In genomic region chr11:100700710-100701109, GRCm38 (mm10) we compare ENCODE assay signal across 15 mouse cellular contexts. TPM values are rescaled to one million over a fixed set of nuclear protein-coding genes. Genes with fewer than 3 reads are reported as not detected.
DNase-seq lines count a peak whose midpoint lies in the region; ATAC-seq and TF ChIP-seq lines count a peak whose summit lies in the region.
"Had no signal": no experiment of that assay in that cellular context is flagged by ENCODE, and none has a peak within 500 bp of the region (broad histone marks: within the 10 kb centered on the region; RNA-seq: fewer than 3 reads in every experiment).

No protein-coding gene starts in this region.

- ATAC-seq in hindbrain, embryonic 15.5 days (ENCODE audit: low FRiP score, low read depth) = no peak
- ATAC-seq in hindbrain, embryonic 13.5 days (ENCODE audit: low FRiP score) = no peak
- ATAC-seq in midbrain, postnatal 0 days (ENCODE audit: low FRiP score) = no peak
- ATAC-seq in intestine, postnatal 0 days = no peak
- no peak for ATAC-seq in liver, embryonic 13.5 days (ENCODE audit: low read depth)

- intact Hi-C loops in left cerebral cortex, adult 2 months (cut with DNase I) = loop anchor here (10.0 kb wide), 1 partner anchor 336 kb away; no protein-coding TSS in a partner anchor

- no peak overlapping the region for H3K9ac ChIP-seq in hindbrain, embryonic 15.5 days
- H3K9ac ChIP-seq in hindbrain, embryonic 13.5 days = no peak overlapping the region
- no peak overlapping the region for H3K9ac ChIP-seq in midbrain, postnatal 0 days (replicated peaks; ENCODE audit: low read length, poor library complexity, severe bottlenecking)
- H3K9ac ChIP-seq in intestine, postnatal 0 days (ENCODE audit: low read depth, low read length) = no peak overlapping the region
- no peak overlapping the region for H3K9ac ChIP-seq in liver, embryonic 13.5 days
- H3K9ac ChIP-seq: lung, embryonic 15.5 days had no signal

- peaks cover 10% of the 10 kb centered on the region for H3K4me1 ChIP-seq in hindbrain, embryonic 15.5 days (replicated peaks)
- H3K4me1 ChIP-seq in hindbrain, embryonic 13.5 days (replicated peaks) = peaks cover 10% of the 10 kb centered on the region
- H3K4me1 ChIP-seq in midbrain, embryonic 10.5 days = peaks cover 28% of the 10 kb centered on the region
- H3K4me1 ChIP-seq in midbrain, postnatal 0 days (ENCODE audit: insufficient read depth, low read length) = no peaks in the 10 kb centered on the region
- 0 out of 2 replicates have a peak, but pooled peaks cover 4% of the 10 kb centered on the region for H3K4me1 ChIP-seq in intestine, postnatal 0 days (replicated peaks; ENCODE audit: control insufficient read depth, insufficient read depth, low read length)
- H3K4me1 ChIP-seq in liver, embryonic 13.5 days (replicated peaks) = peaks cover 42% of the 10 kb centered on the region

- H3K27ac ChIP-seq in hindbrain, embryonic 15.5 days (replicated peaks) = no peak overlapping the region
- H3K27ac ChIP-seq in hindbrain, embryonic 13.5 days = no peak overlapping the region
- no peak overlapping the region for H3K27ac ChIP-seq in midbrain, embryonic 10.5 days (replicated peaks)
- H3K27ac ChIP-seq in midbrain, postnatal 0 days (ENCODE audit: low read depth, low read length) = no peak overlapping the region
- no peak overlapping the region for H3K27ac ChIP-seq in intestine, postnatal 0 days (ENCODE audit: low read depth, low read length)
- no peak overlapping the region for H3K27ac ChIP-seq in liver, embryonic 13.5 days
- H3K27ac ChIP-seq in left cerebral cortex, adult 2 months = no peak overlapping the region
- H3K27ac ChIP-seq: lung, embryonic 15.5 days had no signal

- no peak for TF ChIP-seq CTCF in midbrain, postnatal 0 days (IDR thresholded peaks at IDR 0.05)
- TF ChIP-seq CTCF in intestine, postnatal 0 days (IDR thresholded peaks at IDR 0.05; ENCODE audit: low read depth) = no peak
- TF ChIP-seq CTCF in left cerebral cortex, adult 2 months (IDR thresholded peaks at IDR 0.05) = no peak

- H3K27me3 ChIP-seq in hindbrain, embryonic 15.5 days = 0 out of 2 replicates have a peak, but pooled peaks cover 5% of the 10 kb centered on the region
- H3K27me3 ChIP-seq in hindbrain, embryonic 13.5 days = peaks cover 14% of the 10 kb centered on the region; the same call in 1 of the 2 replicates
- H3K27me3 ChIP-seq in midbrain, embryonic 10.5 days (ENCODE audit: low read depth, poor library complexity, severe bottlenecking) = peaks cover 14% of the 10 kb centered on the region
- no peaks in the 10 kb centered on the region for H3K27me3 ChIP-seq in midbrain, postnatal 0 days (ENCODE audit: insufficient read depth, low read length)
- no peaks in the 10 kb centered on the region for H3K27me3 ChIP-seq in intestine, postnatal 0 days (replicated peaks; ENCODE audit: control insufficient read depth, insufficient read depth, low read length)
- no peaks in the 10 kb centered on the region for H3K27me3 ChIP-seq in liver, embryonic 13.5 days
- H3K27me3 ChIP-seq: lung, embryonic 15.5 days had no signal

- WGBS in hindbrain, embryonic 15.5 days = 72% methylated on average over 3 of the region's 3 CpGs
- 76% methylated on average over 3 of the region's 3 CpGs for WGBS in hindbrain, embryonic 13.5 days
- 83% methylated on average over 3 of the region's 3 CpGs for WGBS in midbrain, embryonic 10.5 days
- 82% methylated on average over 3 of the region's 3 CpGs for WGBS in midbrain, postnatal 0 days
- 85% methylated on average over 3 of the region's 3 CpGs for WGBS in intestine, postnatal 0 days
- WGBS in liver, embryonic 13.5 days (ENCODE audit: insufficient replicate concordance) = 71% methylated on average over 3 of the region's 3 CpGs

- peaks cover 11% of the 10 kb centered on the region for H3K36me3 ChIP-seq in hindbrain, embryonic 15.5 days
- peaks cover 15% of the 10 kb centered on the region for H3K36me3 ChIP-seq in hindbrain, embryonic 13.5 days
- peaks cover 15% of the 10 kb centered on the region for H3K36me3 ChIP-seq in midbrain, embryonic 10.5 days
- peaks cover 12% of the 10 kb centered on the region for H3K36me3 ChIP-seq in midbrain, postnatal 0 days (ENCODE audit: insufficient read depth, low read length)
- H3K36me3 ChIP-seq in intestine, postnatal 0 days (ENCODE audit: control insufficient read depth, insufficient read depth) = peaks cover 18% of the 10 kb centered on the region
- peaks cover 12% of the 10 kb centered on the region for H3K36me3 ChIP-seq in liver, embryonic 13.5 days

- no peak for DNase-seq in midbrain, embryonic 10.5 days (ENCODE audit: low spot score)
- no peak for DNase-seq in midbrain, postnatal 0 days (ENCODE audit: low spot score)
- no peak for DNase-seq in liver, embryonic 13.5 days
- DNase-seq in left cerebral cortex, adult 2 months (ENCODE audit: extremely low spot score in 1 of 2, low spot score in 2 of 2) = no peak
- DNase-seq: layer of hippocampus, postnatal 36 days had no signal

- peak overlapping the region; percentile 38; the same call in 1 of the 2 replicates for H3K4me2 ChIP-seq in hindbrain, embryonic 15.5 days
- no peak overlapping the region; the same call in 1 of the 2 replicates for H3K4me2 ChIP-seq in hindbrain, embryonic 13.5 days
- no peak overlapping the region for H3K4me2 ChIP-seq in midbrain, postnatal 0 days (ENCODE audit: low read depth, low read length, poor library complexity, severe bottlenecking)
- H3K4me2 ChIP-seq in intestine, postnatal 0 days (replicated peaks; ENCODE audit: low read depth) = peak overlapping the region; percentile 48; the same call in 1 of the 2 replicates
- H3K4me2 ChIP-seq in liver, embryonic 13.5 days = peak overlapping the region; percentile 52; the same call in 1 of the 2 replicates

- H3K4me3 ChIP-seq in hindbrain, embryonic 15.5 days = no peak overlapping the region
- no peak overlapping the region for H3K4me3 ChIP-seq in hindbrain, embryonic 13.5 days
- H3K4me3 ChIP-seq in midbrain, embryonic 10.5 days = peak overlapping the region; percentile 39
- H3K4me3 ChIP-seq in midbrain, postnatal 0 days (ENCODE audit: low read depth, low read length) = no peak overlapping the region
- H3K4me3 ChIP-seq in intestine, postnatal 0 days (ENCODE audit: low read depth, low read length) = no peak overlapping the region
- H3K4me3 ChIP-seq in liver, embryonic 13.5 days (replicated peaks) = no peak overlapping the region
- H3K4me3 ChIP-seq in left cerebral cortex, adult 2 months = no peak overlapping the region

- H3K9me3 ChIP-seq in hindbrain, embryonic 15.5 days = no peaks in the 10 kb centered on the region
- no peaks in the 10 kb centered on the region for H3K9me3 ChIP-seq in hindbrain, embryonic 13.5 days
- no peaks in the 10 kb centered on the region for H3K9me3 ChIP-seq in midbrain, embryonic 10.5 days (replicated peaks)
- no peaks in the 10 kb centered on the region for H3K9me3 ChIP-seq in midbrain, postnatal 0 days (ENCODE audit: low read length)
- no peaks in the 10 kb centered on the region for H3K9me3 ChIP-seq in intestine, postnatal 0 days (ENCODE audit: control insufficient read depth)
- H3K9me3 ChIP-seq in liver, embryonic 13.5 days (replicated peaks) = no peaks in the 10 kb centered on the region
- H3K9me3 ChIP-seq: lung, embryonic 15.5 days had no signal

RNA-seq across cellular contexts. Expression of gene Dhx58, which starts 3.4 kb away (rescaled TPM):
- 3.0 and 3.1 TPM in 2 replicates for polyA plus RNA-seq in hindbrain, embryonic 15.5 days (2015; fragmentation: Nextera tagmentation; extraction: Ambion mirVana)
- 2.7 and 3.0 TPM in 2 replicates for polyA plus RNA-seq in hindbrain, embryonic 13.5 days (2015; fragmentation: Nextera tagmentation; extraction: Ambion mirVana)
- polyA plus RNA-seq in midbrain, embryonic 10.5 days (2016; fragmentation: Nextera tagmentation; extraction: Ambion mirVana) = 2.0 and 3.5 TPM in 2 replicates
- total RNA-seq in midbrain, postnatal 0 days (2014; rRNA removed) = 2.4 and 3.8 TPM in 2 replicates
- polyA plus RNA-seq in midbrain, postnatal 0 days (2015; fragmentation: Nextera tagmentation; extraction: Ambion mirVana) = 1.8 and 2.2 TPM in 2 replicates
- 9.8 and 10.0 TPM in 2 replicates for polyA plus RNA-seq in intestine, postnatal 0 days (2015; fragmentation: Nextera tagmentation; extraction: Ambion mirVana)
- 1.6 and 1.7 TPM in 2 replicates for polyA plus RNA-seq in liver, embryonic 13.5 days (2015; fragmentation: Nextera tagmentation; extraction: Ambion mirVana)
- 1 to 10 TPM; 3.0 to 3.7 TPM for total RNA-seq in left cerebral cortex, adult 2 months (2021)

RNA-seq across cellular contexts. Expression of gene Zfp385c, which starts 8.5 kb away (rescaled TPM):
- 0.82 and 0.94 TPM in 2 replicates for polyA plus RNA-seq in hindbrain, embryonic 15.5 days (2015; fragmentation: Nextera tagmentation; extraction: Ambion mirVana)
- polyA plus RNA-seq in hindbrain, embryonic 13.5 days (2015; fragmentation: Nextera tagmentation; extraction: Ambion mirVana) = 0.13 and 0.40 TPM in 2 replicates
- 0.20 and 0.87 TPM in 2 replicates for polyA plus RNA-seq in midbrain, embryonic 10.5 days (2016; fragmentation: Nextera tagmentation; extraction: Ambion mirVana)
- 0.66 and 2.5 TPM in 2 replicates for total RNA-seq in midbrain, postnatal 0 days (2014; rRNA removed)
- polyA plus RNA-seq in midbrain, postnatal 0 days (2015; fragmentation: Nextera tagmentation; extraction: Ambion mirVana) = 0.53 and 0.98 TPM in 2 replicates
- 0.09 and 0.20 TPM in 2 replicates for polyA plus RNA-seq in intestine, postnatal 0 days (2015; fragmentation: Nextera tagmentation; extraction: Ambion mirVana)
- polyA plus RNA-seq in liver, embryonic 13.5 days (2015; fragmentation: Nextera tagmentation; extraction: Ambion mirVana) = not detected in 2 replicates
- under 1 TPM; 0.16 to 0.26 TPM for total RNA-seq in left cerebral cortex, adult 2 months (2021)
- total RNA-seq: common myeloid progenitor, adult 5-6 weeks had no signal
- polyA plus RNA-seq: erythroblast, embryonic 14.5 days had no signal

RNA-seq across cellular contexts. Expression of gene Kat2a, which starts 11.6 kb away (rescaled TPM):
- 67.2 and 74.0 TPM in 2 replicates for polyA plus RNA-seq in hindbrain, embryonic 15.5 days (2015; fragmentation: Nextera tagmentation; extraction: Ambion mirVana)
- 47.4 and 48.0 TPM in 2 replicates for polyA plus RNA-seq in hindbrain, embryonic 13.5 days (2015; fragmentation: Nextera tagmentation; extraction: Ambion mirVana)
- 66.6 and 72.2 TPM in 2 replicates for polyA plus RNA-seq in midbrain, embryonic 10.5 days (2016; fragmentation: Nextera tagmentation; extraction: Ambion mirVana)
- 62.8 and 75.6 TPM in 2 replicates for total RNA-seq in midbrain, postnatal 0 days (2014; rRNA removed)
- polyA plus RNA-seq in midbrain, postnatal 0 days (2015; fragmentation: Nextera tagmentation; extraction: Ambion mirVana) = 69.9 and 70.0 TPM in 2 replicates
- polyA plus RNA-seq in intestine, postnatal 0 days (2015; fragmentation: Nextera tagmentation; extraction: Ambion mirVana) = 11.8 and 12.3 TPM in 2 replicates
- polyA plus RNA-seq in liver, embryonic 13.5 days (2015; fragmentation: Nextera tagmentation; extraction: Ambion mirVana) = 20.9 and 23.8 TPM in 2 replicates
- total RNA-seq in left cerebral cortex, adult 2 months (2021) = 10 to 100 TPM; 60.5 to 61.7 TPM

RNA-seq across cellular contexts. Expression of gene Hspb9, which starts 12.9 kb away (rescaled TPM):
- polyA plus RNA-seq in hindbrain, embryonic 15.5 days (2015; fragmentation: Nextera tagmentation; extraction: Ambion mirVana) = 0.25 and 0.35 TPM in 2 replicates
- 0.43 TPM in 1 of 2 replicates, not detected in the other for polyA plus RNA-seq in hindbrain, embryonic 13.5 days (2015; fragmentation: Nextera tagmentation; extraction: Ambion mirVana)
- 0.26 and 0.29 TPM in 2 replicates for polyA plus RNA-seq in midbrain, embryonic 10.5 days (2016; fragmentation: Nextera tagmentation; extraction: Ambion mirVana)
- not detected in 2 replicates for total RNA-seq in midbrain, postnatal 0 days (2014; rRNA removed)
- polyA plus RNA-seq in midbrain, postnatal 0 days (2015; fragmentation: Nextera tagmentation; extraction: Ambion mirVana) = not detected in 2 replicates
- polyA plus RNA-seq in intestine, postnatal 0 days (2015; fragmentation: Nextera tagmentation; extraction: Ambion mirVana) = 0.44 and 0.65 TPM in 2 replicates
- 0.17 and 0.43 TPM in 2 replicates for polyA plus RNA-seq in liver, embryonic 13.5 days (2015; fragmentation: Nextera tagmentation; extraction: Ambion mirVana)
- not detected for total RNA-seq in left cerebral cortex, adult 2 months (2021)
- total RNA-seq: adrenal gland, postnatal 25 days; common myeloid progenitor, adult 5-6 weeks; heart, postnatal 10 days; layer of hippocampus, postnatal 36 days; monocyte, adult 5-6 weeks had no signal
- polyA plus RNA-seq: erythroblast, embryonic 14.5 days; small intestine, adult 2 months had no signal

RNA-seq across cellular contexts. Expression of gene Rab5c, which starts 37.3 kb away (rescaled TPM):
- polyA plus RNA-seq in hindbrain, embryonic 15.5 days (2015; fragmentation: Nextera tagmentation; extraction: Ambion mirVana) = 42.0 and 42.4 TPM in 2 replicates
- 28.2 and 29.0 TPM in 2 replicates for polyA plus RNA-seq in hindbrain, embryonic 13.5 days (2015; fragmentation: Nextera tagmentation; extraction: Ambion mirVana)
- 14.8 and 15.4 TPM in 2 replicates for polyA plus RNA-seq in midbrain, embryonic 10.5 days (2016; fragmentation: Nextera tagmentation; extraction: Ambion mirVana)
- 218 and 250 TPM in 2 replicates for total RNA-seq in midbrain, postnatal 0 days (2014; rRNA removed)
- polyA plus RNA-seq in midbrain, postnatal 0 days (2015; fragmentation: Nextera tagmentation; extraction: Ambion mirVana) = 33.8 and 34.4 TPM in 2 replicates
- 62.2 and 62.7 TPM in 2 replicates for polyA plus RNA-seq in intestine, postnatal 0 days (2015; fragmentation: Nextera tagmentation; extraction: Ambion mirVana)
- 18.8 and 20.5 TPM in 2 replicates for polyA plus RNA-seq in liver, embryonic 13.5 days (2015; fragmentation: Nextera tagmentation; extraction: Ambion mirVana)
- total RNA-seq in left cerebral cortex, adult 2 months (2021) = 100 to 1,000 TPM; 139 to 142 TPM

Comparison
In these comparisons a context has a peak if more than half of its experiments do, and no peak if none do; other contexts are left out.
1. H3K4me2 ChIP-seq: peak in hindbrain, embryonic 15.5 days (single experiment), intestine, postnatal 0 days (single experiment) and liver, embryonic 13.5 days (single experiment); none in hindbrain, embryonic 13.5 days (single experiment) and midbrain, postnatal 0 days (single experiment).